Mouse (Mus musculus) MEL (cell line): Measurements from ENCODE around the gene Eif2d. TPM values are rescaled to one million over a fixed set of nuclear protein-coding genes. Genes with fewer than 3 reads are reported as not detected.

ENCODE experiments used
- DNase-seq: peaks from one replicate; pipeline ENCODE4 v3.0.0; 2011; ENCODE audit warnings: low read depth, low spot score
- H3K27ac ChIP-seq: 2 replicates; pipeline ENCODE4 v1.5.1; 2012; ENCODE audit warnings: low read depth, mild to moderate bottlenecking, control low read depth, low read length, moderate library complexity; ENCODE audit not compliant: control insufficient read depth
- H3K27me3 ChIP-seq, 2 experiments: fragments of 150-350 bp in 1 of 2; sonication (generic) in 1 of 2; 2 replicates each; pipeline ENCODE4 v1.6.1; 2012; ENCODE audit warnings: low read length in 2 of 2, mild to moderate bottlenecking in 2 of 2, improper control_type of control experiment in 1 of 2, moderate library complexity in 1 of 2; ENCODE audit not compliant: insufficient read depth in 2 of 2, control insufficient read depth in 1 of 2
- H3K36me3 ChIP-seq, 2 experiments: 2 replicates each; pipeline ENCODE4 v1.6.1; 2012 to 2014; ENCODE audit warnings: low read length in 2 of 2, improper control_type of control experiment in 1 of 2, inconsistent platforms in 1 of 2, mild to moderate bottlenecking in 1 of 2; ENCODE audit not compliant: insufficient read depth in 2 of 2, control insufficient read depth in 1 of 2
- H3K4me1 ChIP-seq, 2 experiments: fragments of 150-350 bp in 1 of 2; sonication (generic) in 1 of 2; 2 replicates each; pipeline ENCODE4 v1.6.1; 2012; ENCODE audit warnings: low read length in 2 of 2, improper control_type of control experiment in 1 of 2, mild to moderate bottlenecking in 1 of 2; ENCODE audit not compliant: insufficient read depth in 2 of 2, control insufficient read depth in 1 of 2
- H3K4me3 ChIP-seq, 2 experiments: fragments of 150-350 bp in 1 of 2; sonication (generic) in 1 of 2; 2 replicates each; pipeline ENCODE4 v1.5.1; 2012; ENCODE audit warnings: low read depth in 2 of 2, low read length in 2 of 2, mild to moderate bottlenecking in 2 of 2, moderate library complexity in 2 of 2, control low read depth in 1 of 2, improper control_type of control experiment in 1 of 2; ENCODE audit not compliant: control insufficient read depth in 1 of 2, insufficient read depth in 1 of 2
- H3K79me2 ChIP-seq: 2 replicates; pipeline ENCODE4 v1.6.1; 2012; ENCODE audit warnings: mild to moderate bottlenecking, low read length, moderate library complexity; ENCODE audit not compliant: control insufficient read depth, poor library complexity, insufficient read depth
- H3K9ac ChIP-seq: 2 replicates; pipeline ENCODE4 v1.6.1; 2012; ENCODE audit warnings: low read depth, mild to moderate bottlenecking, control low read depth, low read length, moderate library complexity; ENCODE audit not compliant: control insufficient read depth, poor library complexity, severe bottlenecking
- H3K9me3 ChIP-seq: fragments of 150-350 bp; sonication (generic); replicated peaks from 2 replicates; pipeline ENCODE4 v1.6.1; 2012; ENCODE audit warnings: mild to moderate bottlenecking, low read length, improper control_type of control experiment, moderate library complexity; ENCODE audit not compliant: insufficient read depth
- CHD1 ChIP-seq: IDR thresholded peaks from 2 replicates; pipeline ENCODE4 v1.6.1; 2012; ENCODE audit warnings: low read depth, mild to moderate bottlenecking, inconsistent platforms, low read length, improper control_type of control experiment
- CTCF ChIP-seq, 3 experiments: IDR thresholded peaks in 2 of 3; conservative IDR thresholded peaks in 1 of 3; 2 replicates each; pipeline ENCODE4 v1.5.1; 2011 to 2012; ENCODE audit warnings: low read length in 3 of 3, low read depth in 2 of 3, mild to moderate bottlenecking in 2 of 3, improper control_type of control experiment in 1 of 3, inconsistent platforms in 1 of 3, mixed read lengths in 1 of 3, moderate library complexity in 1 of 3; ENCODE audit not compliant: control insufficient read depth in 1 of 3, insufficient read depth in 1 of 3, poor library complexity in 1 of 3, severe bottlenecking in 1 of 3
- EP300 ChIP-seq, 2 experiments: IDR thresholded peaks; 2 replicates each; pipeline ENCODE4 v1.6.1; 2011; ENCODE audit warnings: improper control_type of control experiment in 2 of 2, low read length in 2 of 2, low read depth in 1 of 2, mild to moderate bottlenecking in 1 of 2
- GABPA ChIP-seq: IDR thresholded peaks from 2 replicates; pipeline ENCODE4 v1.6.1; 2012; ENCODE audit warnings: low read depth, mild to moderate bottlenecking, inconsistent platforms, low read length, improper control_type of control experiment, moderate library complexity
- JUND ChIP-seq: IDR thresholded peaks from 2 replicates; pipeline ENCODE4 v1.6.1; 2011; ENCODE audit warnings: low read depth, mild to moderate bottlenecking, improper control_type of control experiment, low read length
- KAT2A ChIP-seq: conservative IDR thresholded peaks from 2 replicates; pipeline ENCODE4 v1.6.1; 2012; ENCODE audit warnings: low read depth, low read length, improper control_type of control experiment, inconsistent platforms
- MAFK ChIP-seq: IDR thresholded peaks from 2 replicates; pipeline ENCODE4 v1.6.1; 2011; ENCODE audit warnings: low read depth, mild to moderate bottlenecking, low read length, improper control_type of control experiment, borderline replicate concordance
- MAZ ChIP-seq: IDR thresholded peaks from 2 replicates; pipeline ENCODE4 v1.6.1; 2012; ENCODE audit warnings: low read depth, mild to moderate bottlenecking, inconsistent platforms, low read length, improper control_type of control experiment
- MEF2A ChIP-seq: IDR thresholded peaks from 2 replicates; pipeline ENCODE4 v1.6.1; 2014; ENCODE audit warnings: low read depth, mild to moderate bottlenecking, inconsistent platforms, low read length, improper control_type of control experiment; ENCODE audit not compliant: poor library complexity, insufficient replicate concordance, severe bottlenecking; ENCODE audit errors: extremely low read depth
- MXI1 ChIP-seq: IDR thresholded peaks from 2 replicates; pipeline ENCODE4 v1.6.1; 2011; ENCODE audit warnings: mild to moderate bottlenecking, low read depth, low read length, improper control_type of control experiment
- POLR2AphosphoS5 ChIP-seq: IDR thresholded peaks from 2 replicates; pipeline ENCODE4 v1.6.1; 2012; ENCODE audit warnings: low read depth, borderline replicate concordance, mild to moderate bottlenecking, inconsistent platforms, low read length, moderate library complexity, mixed read lengths
- RAD21 ChIP-seq: IDR thresholded peaks from 2 replicates; pipeline ENCODE4 v1.6.1; 2011; ENCODE audit warnings: mild to moderate bottlenecking, low read depth, low read length, improper control_type of control experiment
- RCOR1 ChIP-seq: IDR thresholded peaks from 2 replicates; pipeline ENCODE4 v1.6.1; 2012; ENCODE audit warnings: low read depth, mild to moderate bottlenecking, inconsistent platforms, low read length, improper control_type of control experiment
- SMC3 ChIP-seq: IDR thresholded peaks from 2 replicates; pipeline ENCODE4 v1.6.1; 2011; ENCODE audit warnings: low read depth, low read length, improper control_type of control experiment
- TBP ChIP-seq: IDR thresholded peaks from 2 replicates; pipeline ENCODE4 v1.8.0; 2011; ENCODE audit warnings: low read depth, low read length, improper control_type of control experiment
- TCF12 ChIP-seq: IDR thresholded peaks from 2 replicates; pipeline ENCODE4 v1.6.1; 2014; ENCODE audit warnings: low read depth, mild to moderate bottlenecking, inconsistent platforms, low read length, improper control_type of control experiment, moderate library complexity
- USF1 ChIP-seq: IDR thresholded peaks from 2 replicates; pipeline ENCODE4 v1.6.1; 2014; ENCODE audit warnings: low read depth, mild to moderate bottlenecking, inconsistent platforms, low read length, improper control_type of control experiment, moderate library complexity
- ZC3H11A ChIP-seq: IDR thresholded peaks from 2 replicates; pipeline ENCODE4 v1.6.1; 2012; ENCODE audit warnings: low read depth, mild to moderate bottlenecking, inconsistent platforms, low read length, improper control_type of control experiment
- ZNF384 ChIP-seq: IDR thresholded peaks from 2 replicates; pipeline ENCODE4 v1.6.1; 2012; ENCODE audit warnings: low read depth, mild to moderate bottlenecking, inconsistent platforms, low read length, improper control_type of control experiment
- polyA plus RNA-seq, 2 experiments: library from polyadenylated mRNA; stranded (reverse) in 1 of 2; unstranded in 1 of 2; fragments of >175 nt in 1 of 2; fragments of >200 nt in 1 of 2; gene quantifications; 2 replicates each; pipeline versions ENCODE4 v1.2.1 to v1.2.4; 2012; ENCODE audit warnings: low replicate concordance in 2 of 2, low read depth in 1 of 2; ENCODE audit not compliant: insufficient read length in 2 of 2, insufficient read depth in 1 of 2, missing spikeins in 1 of 2
- total RNA-seq: library from RNA; depleted of rRNA; stranded (reverse); fragments of 300-350 nt; gene quantifications from 2 replicates; pipeline ENCODE4 v1.2.3, GENCODE M21; 2012

The Eif2d gene
- total and polyA plus RNA-seq, 3 experiments = 31.0 to 43.6 TPM; not detected in 1

DNA sequence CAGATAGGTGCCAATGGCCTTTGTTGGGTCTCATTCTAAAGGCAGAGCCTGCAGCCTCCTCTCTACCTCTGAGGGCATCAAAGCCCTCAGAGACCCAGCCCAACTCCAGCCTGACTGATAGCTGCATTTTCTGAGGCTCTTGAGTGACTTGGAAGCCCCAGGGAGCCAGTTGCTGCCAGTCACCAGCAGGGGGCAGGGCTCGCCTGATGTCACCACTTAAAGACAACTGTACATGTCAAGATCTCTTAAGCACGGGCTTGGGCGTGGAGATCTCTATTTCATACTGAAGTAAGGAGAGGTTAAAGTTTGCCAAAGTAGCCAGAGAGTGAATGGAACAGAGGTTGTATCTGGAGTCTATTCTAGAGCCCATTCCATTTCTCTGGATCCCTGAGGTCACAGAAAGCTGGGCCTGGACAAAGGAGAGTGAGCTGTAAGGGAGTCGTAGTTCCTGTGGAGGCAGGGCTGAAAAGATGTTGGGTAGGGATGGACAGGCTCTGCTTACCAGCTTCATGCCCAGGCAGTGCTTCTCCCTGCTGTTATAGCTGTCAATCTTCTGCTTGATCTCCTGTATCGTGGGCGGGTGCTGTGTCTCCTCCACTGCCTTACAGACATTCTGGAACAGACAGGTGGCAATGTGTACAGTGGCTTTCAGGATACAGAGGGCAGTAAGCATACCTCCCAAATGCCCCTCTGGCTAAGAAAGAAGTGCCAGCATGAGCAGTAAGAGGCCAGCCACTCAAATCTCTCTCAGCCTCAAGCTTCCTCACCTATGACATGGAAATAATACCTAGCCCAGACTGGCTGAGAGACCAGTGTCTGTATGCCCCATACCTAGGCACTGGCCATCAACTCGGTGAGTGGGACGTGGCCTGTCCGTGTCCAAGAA is 28.9 kb downstream of the Eif2d start:
- Histone ChIP-seq H3K9ac (no peak overlapping the region), H3K36me3 (peaks cover 0 to 6% of the 10 kb centered on the region in 2 experiments; a peak in 3 of 4 replicates), H3K9me3 (no peaks in the 10 kb centered on the region), H3K27ac (no peak overlapping the region), H3K79me2 (peaks cover 2% of the 10 kb centered on the region; the same call in 1 of the 2 replicates), H3K27me3 (no peaks in the 10 kb centered on the region), H3K4me3 (no peak overlapping the region), H3K4me1 (peaks cover 0 to 2% of the 10 kb centered on the region in 2 experiments; a peak in 1 of 4 replicates)
- DNase-seq = peak; percentile 90
- TF ChIP-seq MAFK (no peak), ZC3H11A (peak; percentile 77), CTCF (IDR thresholded peaks at IDR 0.05 in 2 of 3, conservative IDR thresholded peaks at IDR 0.05 in 1 of 3; ENCODE audit: control insufficient read depth in 1 of 3, insufficient read depth in 1 of 3, low read depth in 2 of 3, low read length in 3 of 3, poor library complexity in 1 of 3, severe bottlenecking in 1 of 3) (peak; percentile 81 to 96 (median 89)), RAD21 (peak; percentile 74), MXI1 (peak; percentile 43; the same call in 1 of the 2 replicates), RCOR1 (no peak), SMC3 (peak; percentile 93)

GRCm38 (mm10) chr1:131183201-131183600 is 30.2 kb downstream of the Eif2d start:
- Histone ChIP-seq H3K36me3 (peaks cover 0 to 8% of the 10 kb centered on the region in 2 experiments), H3K4me3 (no peak overlapping the region), H3K27ac (no peak overlapping the region), H3K27me3 (no peaks in the 10 kb centered on the region), H3K9me3 (no peaks in the 10 kb centered on the region), H3K4me1 (peaks cover 2 to 4% of the 10 kb centered on the region in 2 experiments; a peak in 3 of 4 replicates), H3K79me2 (peaks cover 3% of the 10 kb centered on the region; the same call in 1 of the 2 replicates), H3K9ac (no peak overlapping the region)
- TF ChIP-seq MXI1 (no peak), MAZ (no peak), POLR2AphosphoS5 (no peak), TBP (no peak), ZNF384 (no peak), TCF12 (no peak), CHD1 (no peak), CTCF (IDR thresholded peaks at IDR 0.05 in 2 of 3, conservative IDR thresholded peaks at IDR 0.05 in 1 of 3; ENCODE audit: control insufficient read depth in 1 of 3, insufficient read depth in 1 of 3, low read depth in 2 of 3, low read length in 3 of 3, poor library complexity in 1 of 3, severe bottlenecking in 1 of 3) (no peak), RCOR1 (no peak), GABPA (no peak), KAT2A (no peak), ZC3H11A (no peak), USF1 (no peak), SMC3 (no peak), MAFK (no peak), JUND (no peak), MEF2A (no peak), EP300 (IDR thresholded peaks at IDR 0.05; ENCODE audit: low read depth in 1 of 2, low read length in 2 of 2) (no peak)
- DNase-seq = no peak
